Mouse (Mus musculus): ENCODE results near the gene Ndufa11. TPM values are rescaled to one million over a fixed set of nuclear protein-coding genes. Genes with fewer than 3 reads are reported as not detected.

Gene Ndufa11
- polyA plus RNA-seq, 2 experiments, result 119 to 284 TPM

- Histone ChIP-seq H3K36me3 (replicated peaks; ENCODE audit: control insufficient read depth, insufficient read depth, low read depth) (peaks cover 21% of the 10 kb centered on the region), H3K4me3 (ENCODE audit: insufficient read depth in 1 of 2, low read depth in 2 of 2, low read length in 2 of 2) (no peak overlapping the region), H3K4me2 (ENCODE audit: low read depth) (no peak overlapping the region), H3K27me3 (ENCODE audit: control insufficient read depth, insufficient read depth, low read length) (no peaks in the 10 kb centered on the region), H3K27ac (no peak overlapping the region), H3K4me1 (replicated peaks; ENCODE audit: control insufficient read depth in 2 of 2, insufficient read depth in 2 of 2, low read length in 1 of 2) (peaks cover 5 to 9% of the 10 kb centered on the region in 2 experiments; a peak in 3 of 4 replicates), H3K9ac (replicated peaks) (no peak overlapping the region), H3K9me3 (ENCODE audit: control insufficient read depth, low read length) (no peaks in the 10 kb centered on the region)
- TF ChIP-seq EP300 (IDR thresholded peaks at IDR 0.05; ENCODE audit: low read depth), result no peak
- TF ChIP-seq CTCF (IDR thresholded peaks at IDR 0.05; ENCODE audit: low read depth), result no peak
- WGBS (ENCODE audit: insufficient replicate concordance), result 59% methylated on average over 11 of the region's 11 CpGs
- no peak for DNase-seq (ENCODE audit: low read depth in 3 of 3, low spot score in 3 of 3)
- no peak for ATAC-seq (ENCODE audit: insufficient read depth)
Observed at GRCm38 (mm10) chr17:56715360-56715759, 2.2 kb upstream of the Ndufa11 start.

GRCm38 (mm10) chr17:56715914-56716654 is 1.5 kb upstream of the Ndufa11 start:
- H3K4me3 ChIP-seq (ENCODE audit: insufficient read depth in 1 of 2, low read depth in 2 of 2, low read length in 2 of 2), result peak overlapping the region; percentile 67 to 86
- ATAC-seq (ENCODE audit: insufficient read depth) (no peak), DNase-seq (ENCODE audit: low read depth in 3 of 3, low spot score in 3 of 3) (no peak)
- peaks cover 14% of the 10 kb centered on the region for H3K36me3 ChIP-seq (replicated peaks; ENCODE audit: control insufficient read depth, insufficient read depth, low read depth)
- H3K4me1 ChIP-seq (replicated peaks; ENCODE audit: control insufficient read depth in 2 of 2, insufficient read depth in 2 of 2, low read length in 1 of 2), result peaks cover 5 to 9% of the 10 kb centered on the region in 2 experiments; a peak in 3 of 4 replicates
- WGBS (ENCODE audit: insufficient replicate concordance), result 28% methylated on average over 22 of the region's 22 CpGs
- H3K27ac ChIP-seq, result no peak overlapping the region; the same call in 1 of the 2 replicates
- no peaks in the 10 kb centered on the region for H3K27me3 ChIP-seq (ENCODE audit: control insufficient read depth, insufficient read depth, low read length)
- peak overlapping the region; percentile 86 for H3K4me2 ChIP-seq (ENCODE audit: low read depth)
- no peak for TF ChIP-seq EP300 (IDR thresholded peaks at IDR 0.05; ENCODE audit: low read depth)
- TF ChIP-seq CTCF (IDR thresholded peaks at IDR 0.05; ENCODE audit: low read depth), result peak; percentile 4; the same call in 1 of the 2 replicates
- peak overlapping the region; percentile 63 for H3K9ac ChIP-seq (replicated peaks)
- no peaks in the 10 kb centered on the region for H3K9me3 ChIP-seq (ENCODE audit: control insufficient read depth, low read length)

GRCm38 (mm10) chr17:56716655-56717362 is 758 bp upstream of the Ndufa11 start:
- H3K27ac ChIP-seq, result peak overlapping the region; percentile 83
- H3K4me3 ChIP-seq (ENCODE audit: insufficient read depth in 1 of 2, low read depth in 2 of 2, low read length in 2 of 2), result peak overlapping the region; percentile 67 to 86
- H3K27me3 ChIP-seq (ENCODE audit: control insufficient read depth, insufficient read depth, low read length), result no peaks in the 10 kb centered on the region
- H3K4me1 ChIP-seq (replicated peaks; ENCODE audit: control insufficient read depth in 2 of 2, insufficient read depth in 2 of 2, low read length in 1 of 2), result peaks cover 5 to 9% of the 10 kb centered on the region in 2 experiments; a peak in 3 of 4 replicates
- DNase-seq (ENCODE audit: low read depth in 3 of 3, low spot score in 3 of 3) (peak; percentile 96 to 98 (median 97)), ATAC-seq (ENCODE audit: insufficient read depth) (peak; percentile 84)
- no peaks in the 10 kb centered on the region for H3K9me3 ChIP-seq (ENCODE audit: control insufficient read depth, low read length)
- peaks cover 7% of the 10 kb centered on the region for H3K36me3 ChIP-seq (replicated peaks; ENCODE audit: control insufficient read depth, insufficient read depth, low read depth)
- H3K4me2 ChIP-seq (ENCODE audit: low read depth), result peak overlapping the region; percentile 86
- TF ChIP-seq CTCF (IDR thresholded peaks at IDR 0.05; ENCODE audit: low read depth), result no peak
- no peak for TF ChIP-seq EP300 (IDR thresholded peaks at IDR 0.05; ENCODE audit: low read depth)
- WGBS (ENCODE audit: insufficient replicate concordance), result under 1% methylated on average over 55 of the region's 55 CpGs
- H3K9ac ChIP-seq (replicated peaks), result peak overlapping the region; percentile 80

GRCm38 (mm10) chr17:56722441-56722840 is 4.9 kb downstream of the Ndufa11 start:
- ATAC-seq (ENCODE audit: insufficient read depth), result no peak
- TF ChIP-seq CTCF (IDR thresholded peaks at IDR 0.05; ENCODE audit: low read depth) (no peak), EP300 (IDR thresholded peaks at IDR 0.05; ENCODE audit: low read depth) (no peak)
- WGBS (ENCODE audit: insufficient replicate concordance), result 73% methylated on average over 5 of the region's 5 CpGs
- Histone ChIP-seq H3K27ac (no peak overlapping the region), H3K9me3 (ENCODE audit: control insufficient read depth, low read length) (no peaks in the 10 kb centered on the region), H3K4me1 (replicated peaks; ENCODE audit: control insufficient read depth in 2 of 2, insufficient read depth in 2 of 2, low read length in 1 of 2) (peaks cover 6 to 8% of the 10 kb centered on the region in 2 experiments; a peak in 3 of 4 replicates), H3K4me3 (ENCODE audit: insufficient read depth in 1 of 2, low read depth in 2 of 2, low read length in 2 of 2) (no peak overlapping the region), H3K9ac (replicated peaks) (no peak overlapping the region), H3K4me2 (ENCODE audit: low read depth) (no peak overlapping the region), H3K27me3 (ENCODE audit: control insufficient read depth, insufficient read depth, low read length) (no peaks in the 10 kb centered on the region), H3K36me3 (replicated peaks; ENCODE audit: control insufficient read depth, insufficient read depth, low read depth) (peaks cover 4% of the 10 kb centered on the region; the same call in 1 of the 2 replicates)
- DNase-seq (ENCODE audit: low read depth in 3 of 3, low spot score in 3 of 3), result no peak

All from liver, embryonic 14.5 days (tissue).